Mouse (Mus musculus) limb, embryonic 10.5 days (tissue): ENCODE measurements around the gene Rab15. TPM values are rescaled to one million over a fixed set of nuclear protein-coding genes. Genes with fewer than 3 reads are reported as not detected.
"Not testable (repeated sequence)": the region's sequence is repeated elsewhere in the genome, so short reads cannot be mapped to it uniquely, and the experiment has no call there.

Source experiments
- DNase-seq: peaks from one replicate; pipeline ENCODE4 v3.0.0-alpha.2; 2017; ENCODE audit warnings: low spot score
- H3K27ac ChIP-seq: fragments of 300-500 bp; sonication (generic); 2 replicates; pipeline ENCODE4 v1.5.1; 2016; ENCODE audit warnings: mild to moderate bottlenecking
- H3K27me3 ChIP-seq: fragments of 300-500 bp; sonication (generic); 2 replicates; pipeline ENCODE4 v1.6.1; 2016; ENCODE audit warnings: low read depth, mild to moderate bottlenecking; ENCODE audit not compliant: poor library complexity, severe bottlenecking
- H3K36me3 ChIP-seq: fragments of 300-500 bp; sonication (generic); 2 replicates; pipeline ENCODE4 v1.6.1; 2016; ENCODE audit warnings: mild to moderate bottlenecking, moderate library complexity
- H3K4me1 ChIP-seq: fragments of 300-500 bp; sonication (generic); 2 replicates; pipeline ENCODE4 v1.6.1; 2016
- H3K4me3 ChIP-seq: fragments of 300-500 bp; sonication (generic); 2 replicates; pipeline ENCODE4 v1.5.1; 2016; ENCODE audit warnings: mild to moderate bottlenecking, moderate library complexity
- H3K9me3 ChIP-seq: fragments of 300-500 bp; sonication (generic); replicated peaks from 2 replicates; pipeline ENCODE4 v1.6.1; 2016; ENCODE audit warnings: mild to moderate bottlenecking
- WGBS: fragments of 180-500 bp; shearing (Covaris S2); methylation state at CpG from one replicate; pipeline ENCODE4 v1.1.7; 2016; 5-methylcytosine and 5-hydroxymethylcytosine counted together
- polyA plus RNA-seq: library from polyadenylated mRNA; unstranded; fragments of >200 nt; fragmentation: Nextera tagmentation; extraction: Ambion mirVana; gene quantifications from 2 replicates; pipeline ENCODE4 v1.2.1, GENCODE M21; 2016

Gene Rab15
- polyA plus RNA-seq = 8.3 and 9.0 TPM in 2 replicates

DNA sequence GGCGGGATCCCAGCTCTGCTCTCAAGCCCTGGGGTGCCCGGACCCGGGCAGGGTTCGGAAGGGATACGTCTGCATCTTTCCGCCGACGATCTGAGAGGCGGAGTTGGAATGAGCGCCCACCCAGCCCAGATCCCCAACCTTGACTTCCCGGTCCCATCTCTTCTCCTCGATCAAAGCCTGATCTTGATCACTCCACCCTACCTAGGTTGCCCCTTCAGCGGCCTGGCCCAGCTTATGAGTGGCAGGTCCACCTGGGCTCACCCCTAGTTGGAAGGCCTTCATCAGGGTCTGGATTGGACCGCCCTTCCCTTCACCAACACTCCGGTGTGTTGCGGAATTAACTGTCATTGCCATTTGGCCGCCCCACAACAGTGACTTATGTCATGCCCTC lies at the start of gene Rab15:
Gene Rab15, minus strand, starts transcription at position 258 of the 391 bp plus-strand sequence.
- WGBS = 3% methylated on average over 17 of the region's 17 CpGs
- peaks cover 68% of the 10 kb centered on the region for H3K27me3 ChIP-seq

DNA sequence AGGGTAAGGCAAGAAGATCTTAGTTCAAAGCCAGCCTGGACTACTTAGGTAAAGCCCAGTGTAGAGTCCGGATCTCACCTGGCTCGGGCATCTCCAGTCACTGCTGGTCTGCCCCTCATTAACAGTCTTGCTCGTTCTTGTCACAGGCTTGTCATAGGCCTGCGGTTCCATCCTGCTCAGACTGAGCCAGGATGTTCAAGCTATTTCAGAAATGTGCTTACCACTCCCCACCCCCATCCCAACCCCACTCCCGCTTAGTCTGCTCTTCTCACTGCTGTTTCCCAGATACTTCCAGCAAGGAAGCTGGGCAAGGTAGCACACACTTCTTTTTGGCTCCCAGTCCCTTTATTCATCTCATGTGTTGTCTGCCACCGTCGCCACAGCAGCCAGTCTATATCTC lies 46.9 kb upstream of the Rab15 start:
- H3K4me1 ChIP-seq = 0 out of 2 replicates have a peak, but pooled peaks cover 4% of the 10 kb centered on the region
- DNase-seq = no peak
- H3K4me3 ChIP-seq = no peak overlapping the region
- H3K27me3 ChIP-seq = no peaks in the 10 kb centered on the region
- H3K27ac ChIP-seq = no peak overlapping the region
- H3K9me3 ChIP-seq = no peaks in the 10 kb centered on the region
- peaks cover 7% of the 10 kb centered on the region for H3K36me3 ChIP-seq
- WGBS = 88% methylated on average over 7 of the region's 7 CpGs

More for the DNA sequence above, at the start of gene Rab15:
- DNase-seq = peak; percentile 48
- Histone ChIP-seq H3K4me1 (peaks cover 28% of the 10 kb centered on the region), H3K4me3 (peak within 1 kb of the TSS; percentile 74), H3K9me3 (no peaks in the 10 kb centered on the region), H3K27ac (peak within 1 kb of the TSS; percentile 85), H3K36me3 (no peaks in the 10 kb centered on the region)

DNA sequence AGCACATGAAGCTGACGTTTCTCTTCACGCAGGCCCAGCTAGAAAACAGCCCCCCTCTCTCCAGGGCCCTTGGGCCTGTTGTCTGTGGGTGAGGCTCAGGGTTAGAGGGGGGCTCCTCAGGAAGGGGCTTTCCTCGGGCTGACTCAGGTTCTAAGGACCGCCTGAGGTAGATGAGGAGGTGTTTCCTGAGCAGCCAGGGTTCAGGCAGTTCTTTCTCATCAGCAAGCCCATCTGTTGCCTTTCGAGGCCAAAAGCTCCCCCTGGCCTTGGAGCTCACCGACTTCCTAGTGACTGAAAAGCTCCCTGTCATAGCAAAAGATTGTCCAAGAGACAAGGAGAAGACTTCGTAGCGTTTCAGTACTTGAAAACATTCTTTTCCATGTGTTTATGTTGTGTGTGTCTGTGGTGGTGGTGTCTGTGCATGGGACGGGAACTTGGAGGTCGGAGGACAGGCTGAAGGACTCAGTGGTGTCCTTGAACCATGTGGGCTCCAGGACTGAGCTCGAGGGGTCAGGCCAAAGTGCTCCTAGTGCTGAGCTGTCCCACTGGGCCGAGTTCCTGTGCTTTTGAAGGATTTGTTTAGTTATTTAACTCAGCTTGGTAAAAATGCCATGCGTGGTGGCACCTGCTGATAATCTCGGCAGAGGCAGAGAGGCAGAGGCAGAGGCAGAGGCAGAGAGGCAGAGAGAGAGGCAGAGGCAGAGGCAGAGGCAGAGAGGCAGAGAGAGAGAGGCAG lies 45.9 kb upstream of the Rab15 start:
- no peaks in the 10 kb centered on the region for H3K9me3 ChIP-seq
- H3K36me3 ChIP-seq = peaks cover 3% of the 10 kb centered on the region; the same call in 1 of the 2 replicates
- 0 out of 2 replicates have a peak, but pooled peaks cover 4% of the 10 kb centered on the region for H3K4me1 ChIP-seq
- no peak overlapping the region for H3K4me3 ChIP-seq
- 86% methylated on average over 14 of the region's 14 CpGs for WGBS
- H3K27ac ChIP-seq = no peak overlapping the region
- H3K27me3 ChIP-seq = no peaks in the 10 kb centered on the region
- DNase-seq = no peak

DNA sequence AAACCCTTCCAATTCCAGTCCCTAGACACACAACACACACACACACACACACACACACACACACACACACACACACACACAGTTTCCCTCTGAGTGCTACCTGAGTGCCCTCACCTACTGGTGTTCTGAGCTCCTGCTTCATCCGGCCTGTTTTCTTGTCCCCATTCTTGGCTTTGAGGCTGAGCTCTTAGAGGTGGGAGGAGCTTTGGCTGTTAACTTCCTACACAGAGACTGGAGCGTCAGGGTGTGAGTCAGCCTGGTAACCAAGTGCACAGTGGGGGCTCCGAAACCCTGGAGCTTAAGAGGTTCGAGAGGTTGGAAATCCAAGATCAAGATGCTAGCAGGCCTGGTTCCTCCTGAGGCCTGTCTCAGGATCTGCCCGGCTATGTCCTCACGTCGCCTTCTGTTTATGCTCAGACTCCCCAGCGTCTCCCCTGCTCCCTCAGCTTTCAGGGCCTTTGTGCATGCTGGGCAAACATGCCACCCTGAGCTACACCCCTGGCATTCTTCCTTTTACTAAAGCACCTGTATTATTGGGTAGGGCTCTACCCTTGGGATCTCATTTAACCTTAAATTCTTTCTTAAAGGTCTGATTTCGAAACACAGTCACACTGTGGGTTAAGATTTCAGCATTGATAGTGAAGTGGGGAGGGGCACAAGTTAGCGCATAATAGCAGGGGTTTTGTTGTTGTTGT lies 45.0 kb upstream of the Rab15 start:
- no peaks in the 10 kb centered on the region for H3K27me3 ChIP-seq
- WGBS = 69% methylated on average over 10 of the region's 10 CpGs
- no peak for DNase-seq
- no peaks in the 10 kb centered on the region for H3K9me3 ChIP-seq
- H3K27ac ChIP-seq = no peak overlapping the region
- H3K4me1 ChIP-seq = 0 out of 2 replicates have a peak, but pooled peaks cover 4% of the 10 kb centered on the region
- no peak overlapping the region for H3K4me3 ChIP-seq
- peaks cover 8% of the 10 kb centered on the region; the same call in 1 of the 2 replicates for H3K36me3 ChIP-seq

DNA sequence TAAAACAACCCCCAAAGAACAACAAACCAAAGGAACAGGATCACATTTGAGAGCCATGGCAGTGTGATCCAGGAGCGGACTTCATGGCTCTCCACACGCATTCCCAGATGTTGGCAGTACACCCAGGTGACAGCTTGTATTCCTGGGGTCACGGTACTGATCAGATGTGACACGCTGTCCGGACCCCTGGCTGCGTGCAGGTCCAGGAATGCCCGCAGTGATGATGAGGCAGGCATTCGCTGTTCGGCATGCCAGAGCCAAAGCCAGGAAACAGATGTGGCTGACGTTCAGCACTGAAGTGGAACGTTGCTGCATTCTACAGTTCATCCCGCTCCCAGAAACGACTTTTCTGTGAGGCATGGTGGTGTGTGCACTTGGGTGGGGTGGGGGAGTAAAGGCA lies 42.6 kb upstream of the Rab15 start:
- no peak for DNase-seq
- H3K4me1 ChIP-seq = 0 out of 2 replicates have a peak, but pooled peaks cover 4% of the 10 kb centered on the region
- 84% methylated on average over 13 of the region's 13 CpGs for WGBS
- peaks cover 15% of the 10 kb centered on the region; the same call in 1 of the 2 replicates for H3K36me3 ChIP-seq
- H3K27me3 ChIP-seq = no peaks in the 10 kb centered on the region
- H3K4me3 ChIP-seq = no peak overlapping the region
- no peak overlapping the region for H3K27ac ChIP-seq
- no peaks in the 10 kb centered on the region for H3K9me3 ChIP-seq

DNA sequence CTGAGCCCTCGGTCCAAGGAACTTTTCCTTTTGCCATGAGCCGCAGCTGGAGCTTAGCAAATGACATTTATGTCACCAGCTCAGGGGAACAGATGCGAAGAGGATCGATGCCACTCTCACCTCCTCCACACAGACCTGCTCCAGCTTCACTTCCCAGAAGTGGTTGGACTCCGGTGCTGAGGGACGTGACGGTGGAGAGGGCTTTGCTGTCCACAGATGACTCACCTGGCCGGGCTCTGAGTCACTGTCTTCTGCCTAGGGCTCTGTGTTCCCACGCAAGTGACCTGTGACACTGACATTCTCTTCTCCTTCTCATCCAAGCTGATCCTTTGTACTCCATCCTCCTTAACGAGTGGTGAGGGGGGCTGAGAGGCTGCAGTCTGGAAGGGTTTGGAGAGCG lies 40.9 kb upstream of the Rab15 start:
- no peaks in the 10 kb centered on the region for H3K9me3 ChIP-seq
- WGBS = 81% methylated on average over 11 of the region's 11 CpGs
- H3K4me3 ChIP-seq = no peak overlapping the region
- no peak overlapping the region for H3K27ac ChIP-seq
- H3K4me1 ChIP-seq = 0 out of 2 replicates have a peak, but pooled peaks cover 4% of the 10 kb centered on the region
- peaks cover 15% of the 10 kb centered on the region; the same call in 1 of the 2 replicates for H3K36me3 ChIP-seq
- no peak for DNase-seq
- H3K27me3 ChIP-seq = no peaks in the 10 kb centered on the region

DNA sequence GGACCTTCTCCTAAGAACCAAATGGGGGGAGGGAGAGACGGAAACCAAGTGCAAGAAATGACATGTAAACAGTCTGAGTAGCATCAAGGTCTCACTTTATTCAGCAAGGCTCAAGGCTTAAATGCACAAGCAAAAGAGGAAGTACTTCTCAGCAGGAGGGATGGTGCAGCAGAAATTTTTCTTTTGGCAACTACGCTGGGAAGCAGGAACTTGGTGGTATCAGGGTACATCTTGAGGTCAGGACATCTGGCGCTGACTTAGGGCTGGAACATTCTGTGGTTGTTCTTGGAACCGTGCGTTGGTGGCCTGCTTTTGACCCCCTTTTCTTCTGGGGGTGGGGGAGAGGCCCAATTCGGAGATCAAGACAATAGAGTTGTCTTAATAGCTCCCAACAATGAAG lies 36.1 kb upstream of the Rab15 start:
- peaks cover 15% of the 10 kb centered on the region; the same call in 1 of the 2 replicates for H3K36me3 ChIP-seq
- DNase-seq, H3K9me3 ChIP-seq, H3K27me3 ChIP-seq, H3K4me1 ChIP-seq, H3K4me3 ChIP-seq, H3K27ac ChIP-seq: not testable (repeated sequence)
- WGBS = 90% methylated on average over 6 of the region's 6 CpGs

DNA sequence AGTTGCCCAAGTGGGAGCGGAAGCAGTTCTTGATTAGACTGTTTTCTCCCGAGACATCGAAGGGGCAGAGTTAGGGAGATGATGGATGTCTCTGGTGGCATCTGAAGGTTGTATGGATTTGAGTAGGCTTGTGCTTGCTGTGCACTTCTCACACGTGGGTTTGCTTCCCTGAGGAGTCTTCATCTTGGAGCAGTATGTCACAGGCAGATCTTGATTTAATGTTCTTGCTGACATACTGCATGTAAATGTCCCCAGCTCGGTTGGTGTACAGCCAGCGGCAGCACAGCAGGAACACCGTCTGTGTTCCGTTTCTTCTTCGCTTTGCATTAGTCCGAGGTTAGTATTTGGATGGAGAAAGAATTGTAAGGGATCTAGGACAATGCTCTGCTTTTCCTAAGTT lies 34.4 kb upstream of the Rab15 start:
- Histone ChIP-seq H3K9me3 (no peaks in the 10 kb centered on the region), H3K4me1 (peaks cover 12% of the 10 kb centered on the region), H3K27me3 (no peaks in the 10 kb centered on the region), H3K36me3 (0 out of 2 replicates have a peak, but pooled peaks cover 3% of the 10 kb centered on the region), H3K4me3 (no peak overlapping the region), H3K27ac (no peak overlapping the region)
- no peak for DNase-seq
- 91% methylated on average over 10 of the region's 10 CpGs for WGBS

DNA sequence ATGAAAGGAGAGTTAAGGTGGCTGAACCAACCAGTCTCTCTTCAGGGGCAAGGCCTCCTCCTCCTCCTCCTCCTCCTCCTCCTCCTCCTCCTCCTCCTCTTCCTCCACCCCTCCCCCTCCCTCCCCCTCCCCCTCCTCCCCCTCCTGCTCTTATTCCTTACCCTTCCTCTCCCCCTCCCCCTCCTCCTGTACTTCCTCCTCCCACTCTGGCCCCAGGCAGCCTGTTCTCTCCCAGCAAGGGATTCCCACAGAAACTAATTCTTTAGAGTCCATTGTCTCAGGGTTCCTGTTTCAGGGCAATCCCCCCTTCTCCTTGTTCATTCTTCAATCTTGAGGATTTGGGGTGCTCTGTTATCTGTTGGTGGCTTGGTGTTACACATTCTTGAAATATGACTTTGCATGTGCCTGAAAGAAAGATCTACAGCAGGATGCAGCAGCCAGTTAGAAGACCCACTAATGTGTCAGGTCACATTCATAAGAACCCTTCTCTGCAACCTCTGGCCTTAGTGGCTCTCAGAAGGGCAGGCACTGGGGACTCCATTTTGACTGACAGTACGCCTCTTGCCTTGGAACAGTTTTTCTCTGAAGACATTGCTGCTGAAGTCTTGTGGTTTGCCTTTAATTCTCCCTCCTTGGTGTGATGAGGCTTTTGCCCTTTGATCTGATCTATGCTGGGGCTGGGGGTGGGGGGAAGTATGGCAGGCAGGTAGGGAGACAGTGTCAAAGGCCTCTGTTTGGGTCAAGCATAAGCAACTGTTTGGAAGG lies 30.9 kb upstream of the Rab15 start:
- H3K36me3 ChIP-seq = no peaks in the 10 kb centered on the region
- WGBS = 83% methylated on average over 1 of the region's 1 CpGs
- peak; percentile 34 for DNase-seq
- H3K9me3 ChIP-seq = no peaks in the 10 kb centered on the region
- H3K27ac ChIP-seq = peak overlapping the region; percentile 51; the same call in 1 of the 2 replicates
- peaks cover 12% of the 10 kb centered on the region for H3K4me1 ChIP-seq
- no peaks in the 10 kb centered on the region for H3K27me3 ChIP-seq
- H3K4me3 ChIP-seq = no peak overlapping the region

DNA sequence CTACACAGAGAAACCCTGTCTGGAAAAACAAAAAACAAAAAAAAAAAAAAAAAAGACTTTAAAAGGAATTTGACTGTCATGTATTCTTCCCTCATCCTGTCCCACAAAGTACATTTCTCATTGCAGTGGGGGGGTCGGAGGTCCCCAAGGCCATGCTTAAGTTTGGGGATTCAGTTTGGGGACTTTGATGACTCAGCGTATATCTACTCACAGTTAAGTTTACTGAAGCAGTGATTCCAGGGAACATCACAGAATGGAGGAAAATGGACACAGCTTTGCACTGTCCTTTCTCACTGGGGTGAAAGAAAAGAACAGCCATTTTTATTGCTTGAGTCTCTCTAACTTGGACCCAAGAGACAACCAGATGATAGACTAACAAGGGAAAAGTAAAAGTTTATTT lies 29.7 kb upstream of the Rab15 start:
- WGBS = 93% methylated on average over 2 of the region's 2 CpGs
- Histone ChIP-seq H3K27ac (no peak overlapping the region), H3K36me3 (no peaks in the 10 kb centered on the region), H3K27me3 (no peaks in the 10 kb centered on the region), H3K4me3 (no peak overlapping the region), H3K9me3 (no peaks in the 10 kb centered on the region), H3K4me1 (peaks cover 12% of the 10 kb centered on the region)
- no peak for DNase-seq

DNA sequence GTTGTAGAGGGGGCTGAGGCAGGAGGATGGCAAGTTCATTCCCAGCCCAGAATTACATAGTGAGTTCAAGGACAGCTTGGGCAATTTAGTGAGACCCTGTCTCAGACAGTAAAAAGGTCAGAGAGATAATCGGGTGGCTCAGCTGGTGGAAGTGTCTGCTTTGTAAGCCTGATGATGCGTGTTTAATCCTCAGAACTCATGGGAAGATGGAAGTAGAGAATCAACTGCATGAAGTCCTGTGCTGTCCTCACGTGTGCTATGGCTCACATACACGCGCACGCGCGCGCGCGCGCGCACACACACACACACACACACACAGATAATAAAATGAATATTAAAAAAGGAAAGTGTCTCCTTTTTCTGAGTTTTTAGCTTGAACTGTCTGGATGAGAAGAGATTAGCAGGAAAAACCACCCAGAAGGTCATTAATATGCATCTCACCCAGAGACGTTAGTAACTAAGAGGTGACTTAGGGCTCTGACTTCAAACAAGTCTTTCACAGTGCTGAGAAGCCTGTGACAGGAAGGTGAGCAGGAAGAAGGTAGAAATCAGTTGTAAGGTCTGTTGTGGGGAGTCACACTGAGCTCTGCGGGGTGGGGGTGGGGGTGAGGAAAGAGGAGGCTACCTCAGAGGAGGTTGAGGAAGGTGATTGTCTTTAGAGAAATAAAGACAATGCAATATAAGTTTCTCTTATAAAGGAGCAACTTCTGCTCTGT lies 21.8 kb upstream of the Rab15 start:
- no peaks in the 10 kb centered on the region for H3K27me3 ChIP-seq
- no peaks in the 10 kb centered on the region for H3K9me3 ChIP-seq
- WGBS = 89% methylated on average over 15 of the region's 15 CpGs
- no peak for DNase-seq
- no peak overlapping the region for H3K27ac ChIP-seq
- H3K36me3 ChIP-seq = peaks cover 3% of the 10 kb centered on the region; the same call in 1 of the 2 replicates
- no peak overlapping the region for H3K4me3 ChIP-seq
- no peaks in the 10 kb centered on the region for H3K4me1 ChIP-seq

DNA sequence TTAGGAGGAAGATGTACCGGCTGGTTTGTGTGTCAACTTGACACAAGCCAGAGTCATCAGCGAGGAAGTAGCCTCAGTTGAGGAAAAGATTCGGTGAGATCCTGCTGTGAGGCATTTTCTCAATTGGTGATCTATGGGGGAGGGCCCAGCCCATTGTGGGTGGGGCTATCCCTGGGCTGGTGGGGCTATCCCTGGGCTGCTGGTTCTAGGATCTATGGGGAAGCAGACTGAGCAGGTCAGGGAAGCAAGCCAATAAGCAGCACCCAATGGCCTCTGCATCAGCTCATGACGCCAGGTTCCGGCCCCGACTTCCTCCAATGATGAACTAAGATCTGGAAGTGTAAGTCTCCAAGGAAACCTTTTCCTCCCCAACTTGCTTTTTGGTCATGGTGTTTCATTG lies 17.4 kb upstream of the Rab15 start:
- H3K4me3 ChIP-seq = no peak overlapping the region
- no peaks in the 10 kb centered on the region for H3K27me3 ChIP-seq
- no peak for DNase-seq
- H3K27ac ChIP-seq = no peak overlapping the region
- WGBS = 72% methylated on average over 6 of the region's 6 CpGs
- no peaks in the 10 kb centered on the region for H3K9me3 ChIP-seq
- no peaks in the 10 kb centered on the region for H3K36me3 ChIP-seq
- peaks cover 11% of the 10 kb centered on the region for H3K4me1 ChIP-seq
